Mouse (Mus musculus) forebrain, embryonic 10.5 days (tissue): ENCODE results near the gene Mmp1b. TPM values are rescaled to one million over a fixed set of nuclear protein-coding genes. Genes with fewer than 3 reads are reported as not detected.
"Not testable (repeated sequence)": the region's sequence is repeated elsewhere in the genome, so short reads cannot be mapped to it uniquely, and the experiment has no call there.

Source experiments
- DNase-seq: peaks from one replicate; pipeline ENCODE4 v3.0.0-alpha.2; 2017; ENCODE audit warnings: low spot score; ENCODE audit errors: extremely low spot score
- H3K27ac ChIP-seq: fragments of 300-500 bp; sonication (generic); 2 replicates; pipeline ENCODE4 v1.5.1; 2016; ENCODE audit warnings: mild to moderate bottlenecking
- H3K27me3 ChIP-seq: fragments of 300-500 bp; sonication (generic); 2 replicates; pipeline ENCODE4 v1.6.1; 2016; ENCODE audit warnings: mild to moderate bottlenecking; ENCODE audit not compliant: poor library complexity, severe bottlenecking
- H3K36me3 ChIP-seq: fragments of 300-500 bp; sonication (generic); replicated peaks from 2 replicates; pipeline ENCODE4 v1.6.1; 2016; ENCODE audit warnings: mild to moderate bottlenecking, moderate library complexity
- H3K4me1 ChIP-seq: fragments of 300-500 bp; sonication (generic); 2 replicates; pipeline ENCODE4 v1.6.1; 2016
- H3K4me3 ChIP-seq: fragments of 300-500 bp; sonication (generic); 2 replicates; pipeline ENCODE4 v1.5.1; 2016; ENCODE audit warnings: mild to moderate bottlenecking, moderate library complexity
- H3K9me3 ChIP-seq: fragments of 300-500 bp; sonication (generic); 2 replicates; pipeline ENCODE4 v1.6.1; 2016; ENCODE audit warnings: mild to moderate bottlenecking, moderate library complexity
- WGBS: fragments of 180-500 bp; shearing (Covaris S2); methylation state at CpG from one replicate; pipeline ENCODE4 v1.1.7; 2016; 5-methylcytosine and 5-hydroxymethylcytosine counted together
- polyA plus RNA-seq: library from polyadenylated mRNA; unstranded; fragments of >200 nt; fragmentation: Nextera tagmentation; extraction: Ambion mirVana; gene quantifications from 2 replicates; pipeline ENCODE4 v1.2.1, GENCODE M21; 2016

The Mmp1b gene
- polyA plus RNA-seq: not detected in 2 replicates

DNA sequence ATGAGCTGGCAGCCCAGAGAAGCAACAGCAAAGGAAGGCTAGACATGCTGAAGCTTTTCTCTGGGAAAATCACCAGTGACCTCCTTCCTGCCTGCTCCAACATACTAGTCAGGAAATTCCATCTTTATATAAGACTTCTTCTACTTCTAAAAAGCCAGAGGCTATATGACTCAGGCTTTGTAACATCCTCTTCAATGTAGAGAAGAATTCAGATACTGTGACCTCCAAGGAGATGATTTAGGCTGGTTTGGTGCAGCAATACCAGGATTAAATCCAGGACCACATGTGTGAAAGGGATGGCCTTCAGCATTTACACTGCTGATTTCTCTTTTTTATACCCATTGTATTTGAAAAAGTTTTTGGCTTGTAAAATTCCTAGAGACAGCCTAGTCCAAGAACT is at the start of gene Mmp1b:
TSS of gene Mmp1b (minus strand) at position 101 of the 400 bp plus-strand sequence.
- H3K36me3 ChIP-seq: no peaks in the 10 kb centered on the region
- H3K9me3 ChIP-seq: peaks cover 8% of the 10 kb centered on the region
- H3K27me3 ChIP-seq: no peaks in the 10 kb centered on the region
- no peak within 1 kb of the TSS for H3K4me3 ChIP-seq
- no peak for DNase-seq
- H3K27ac ChIP-seq: no peak within 1 kb of the TSS
- no peaks in the 10 kb centered on the region for H3K4me1 ChIP-seq

DNA sequence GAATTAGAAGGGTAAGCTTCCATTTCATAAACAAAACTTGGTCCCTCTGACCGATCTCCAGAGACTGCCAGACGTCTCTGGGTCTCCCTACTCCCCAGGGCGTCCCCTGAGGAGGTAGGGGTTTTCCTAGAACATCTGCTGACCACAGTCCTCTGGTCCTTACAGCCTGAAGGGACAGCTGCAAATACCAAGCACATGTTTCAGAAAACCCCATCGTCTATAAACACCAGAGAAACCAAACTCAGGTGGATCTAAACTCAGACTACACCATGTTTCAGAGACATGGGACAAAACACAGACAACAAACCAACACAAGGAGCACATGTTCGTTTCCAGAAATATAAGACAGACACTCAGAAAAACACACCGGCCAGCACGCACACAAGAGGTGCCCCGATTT is 8.7 kb upstream of the Mmp1b start:
- not testable (repeated sequence) for H3K36me3 ChIP-seq, H3K4me3 ChIP-seq, DNase-seq, H3K27me3 ChIP-seq, H3K9me3 ChIP-seq, H3K27ac ChIP-seq, H3K4me1 ChIP-seq
- 90% methylated on average over 8 of the region's 8 CpGs for WGBS

DNA sequence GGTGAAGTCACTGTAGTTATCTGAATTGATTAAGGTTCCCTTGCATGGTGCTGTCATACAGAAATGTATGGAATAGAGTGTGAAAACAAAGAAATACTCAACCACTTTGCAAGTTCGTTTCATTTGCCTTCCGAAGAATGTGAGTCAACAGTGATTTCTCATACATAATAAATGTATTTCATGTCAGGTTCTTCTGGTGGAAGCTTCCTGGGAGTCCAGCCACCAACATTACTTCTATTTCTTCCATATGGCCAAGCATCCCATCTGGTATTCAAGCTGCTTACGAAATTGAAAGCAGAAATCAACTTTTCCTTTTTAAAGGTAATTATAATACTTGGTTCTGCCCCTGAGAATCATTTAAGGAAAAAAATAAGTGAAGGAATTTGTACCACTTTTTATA is 33.3 kb downstream of the Mmp1b start:
- H3K4me1 ChIP-seq: no peaks in the 10 kb centered on the region
- H3K36me3 ChIP-seq: no peaks in the 10 kb centered on the region
- no peaks in the 10 kb centered on the region for H3K27me3 ChIP-seq
- H3K9me3 ChIP-seq: no peaks in the 10 kb centered on the region
- WGBS: 92% methylated on average over 3 of the region's 3 CpGs
- no peak overlapping the region for H3K27ac ChIP-seq
- DNase-seq: no peak
- H3K4me3 ChIP-seq: no peak overlapping the region

DNA sequence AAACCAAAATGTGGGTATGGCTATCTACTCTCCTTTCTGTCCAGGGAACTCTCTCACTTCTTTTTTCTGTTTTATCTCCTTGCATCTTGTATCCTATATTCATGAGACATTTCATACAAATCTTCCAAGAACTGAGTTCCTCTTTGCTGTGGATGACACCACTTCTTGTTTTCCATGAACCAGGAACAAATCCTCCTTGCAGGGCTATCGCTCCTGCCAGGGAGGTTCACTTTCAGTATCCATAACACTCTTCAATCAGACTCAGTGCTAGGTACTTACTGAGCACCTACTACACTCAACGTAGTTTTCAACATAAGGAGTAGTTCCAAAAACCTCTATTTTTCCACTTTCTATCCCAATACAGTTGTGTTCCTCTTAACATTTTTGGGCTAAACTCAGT is 42.3 kb downstream of the Mmp1b start:
- Histone ChIP-seq H3K27me3 (no peaks in the 10 kb centered on the region), H3K36me3 (no peaks in the 10 kb centered on the region), H3K27ac (no peak overlapping the region), H3K4me1 (no peaks in the 10 kb centered on the region), H3K9me3 (no peaks in the 10 kb centered on the region), H3K4me3 (no peak overlapping the region)
- DNase-seq: no peak
- 93% methylated on average over 2 of the region's 2 CpGs for WGBS

DNA sequence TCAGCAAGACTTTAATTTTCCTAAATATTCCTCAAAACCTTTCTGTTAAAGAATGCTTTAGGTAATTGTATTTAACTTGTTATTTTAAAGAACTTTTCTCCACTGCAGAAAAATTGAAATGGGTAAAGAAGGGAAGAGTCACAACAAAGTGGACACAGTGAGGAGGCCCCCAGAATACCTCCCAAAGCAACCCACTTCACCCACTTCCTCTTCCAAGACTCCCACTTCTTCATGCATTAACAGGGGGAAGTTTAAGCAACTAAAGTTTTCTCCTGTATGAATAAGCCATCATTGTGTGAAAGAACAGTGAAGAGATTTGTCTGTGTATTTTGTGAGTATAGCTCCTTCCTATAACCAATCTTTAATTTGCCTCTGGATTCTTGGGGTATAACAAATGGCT is 43.7 kb downstream of the Mmp1b start, which contains the start of gene Mmp12:
TSS of gene Mmp12 (plus strand) at position 275 of the 400 bp plus-strand sequence.
- H3K36me3 ChIP-seq: no peaks in the 10 kb centered on the region
- DNase-seq: no peak
- no peaks in the 10 kb centered on the region for H3K9me3 ChIP-seq
- H3K27me3 ChIP-seq: no peaks in the 10 kb centered on the region
- no peak within 1 kb of the TSS for H3K27ac ChIP-seq
- H3K4me1 ChIP-seq: no peaks in the 10 kb centered on the region
- H3K4me3 ChIP-seq: no peak within 1 kb of the TSS

DNA sequence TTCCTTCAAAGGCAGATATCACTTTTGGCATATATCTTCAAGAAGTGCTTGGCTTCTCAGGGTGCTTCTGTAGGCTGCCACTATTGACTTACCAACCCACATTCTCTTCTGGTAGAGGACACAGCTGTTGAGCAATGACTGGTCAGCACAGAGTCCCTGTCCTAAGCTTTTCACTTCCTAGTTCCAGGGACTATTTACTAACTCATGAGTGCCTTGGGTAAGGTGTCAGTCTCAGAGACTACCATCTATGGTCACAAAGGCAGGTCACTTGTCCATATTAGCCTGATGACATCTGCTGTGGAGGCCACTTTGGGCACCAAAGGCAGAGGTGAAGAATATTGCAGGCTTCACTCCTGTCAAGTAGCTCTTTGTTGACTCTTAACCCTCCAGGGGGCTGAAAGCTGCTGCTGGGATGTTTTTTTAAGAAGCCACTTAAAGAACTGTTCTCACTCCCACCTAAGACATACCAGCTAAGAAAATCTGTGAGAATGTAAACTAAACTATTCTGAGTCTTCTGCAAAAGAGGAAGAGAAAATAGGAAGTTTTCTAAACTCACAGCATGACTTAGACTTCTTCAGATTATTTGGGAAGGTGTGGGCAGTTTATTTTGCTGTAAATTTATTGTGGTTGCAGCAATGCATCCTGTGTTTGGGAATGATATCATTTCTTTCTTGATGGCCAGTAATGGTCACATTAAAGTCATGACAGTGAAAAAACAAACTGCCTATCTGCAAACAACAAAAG is 50.9 kb downstream of the Mmp1b start:
- no peaks in the 10 kb centered on the region for H3K27me3 ChIP-seq
- no peaks in the 10 kb centered on the region for H3K4me1 ChIP-seq
- DNase-seq: no peak
- H3K9me3 ChIP-seq: no peaks in the 10 kb centered on the region
- no peaks in the 10 kb centered on the region for H3K36me3 ChIP-seq
- no peak overlapping the region for H3K4me3 ChIP-seq
- H3K27ac ChIP-seq: no peak overlapping the region

DNA sequence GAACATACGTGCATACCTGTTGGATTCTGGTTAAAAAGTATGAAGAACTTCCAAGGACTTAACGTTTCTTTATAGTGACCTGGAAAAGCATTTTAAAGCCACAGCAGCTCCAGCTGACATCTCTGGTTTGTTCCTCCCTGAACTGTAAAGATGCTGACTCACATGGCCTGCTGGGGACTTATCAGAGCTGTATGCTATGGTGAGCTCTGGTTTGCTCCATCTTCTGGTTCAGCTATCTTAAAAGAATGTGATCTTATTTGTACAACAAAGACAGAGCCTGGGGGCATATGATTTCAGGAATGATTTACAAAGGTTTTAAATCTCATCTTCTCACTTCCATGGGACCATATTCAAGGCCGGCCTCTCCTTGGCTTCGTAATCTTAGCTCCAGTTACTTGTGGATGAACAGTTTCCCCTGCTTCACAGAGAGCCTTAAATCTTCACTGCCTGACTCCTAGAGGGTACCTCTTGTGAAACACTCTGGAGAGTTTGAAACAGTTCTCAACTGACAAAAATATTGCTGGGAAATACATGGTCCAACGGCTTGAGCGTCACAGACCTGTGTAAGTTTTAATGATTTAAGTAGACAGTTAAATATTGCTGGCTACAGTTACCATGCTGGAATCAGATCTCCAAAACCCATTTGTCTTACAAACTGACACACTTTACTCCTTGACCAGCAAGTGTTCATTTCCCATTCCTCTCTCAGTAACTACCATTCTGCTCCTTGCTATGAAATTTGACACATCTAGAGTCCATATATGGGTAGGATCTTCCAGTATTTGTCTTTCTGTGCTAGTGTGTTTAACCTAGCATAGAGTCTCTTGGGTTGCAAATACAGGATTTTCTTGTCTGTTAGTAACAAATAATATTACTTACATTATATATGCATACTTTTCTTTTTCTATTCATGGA is 51.8 kb downstream of the Mmp1b start:
- DNase-seq: no peak
- H3K27me3 ChIP-seq: no peaks in the 10 kb centered on the region
- H3K4me1 ChIP-seq: no peaks in the 10 kb centered on the region
- no peak overlapping the region for H3K27ac ChIP-seq
- no peaks in the 10 kb centered on the region for H3K9me3 ChIP-seq
- H3K36me3 ChIP-seq: no peaks in the 10 kb centered on the region
- 90% methylated on average over 5 of the region's 6 CpGs for WGBS
- H3K4me3 ChIP-seq: no peak overlapping the region

DNA sequence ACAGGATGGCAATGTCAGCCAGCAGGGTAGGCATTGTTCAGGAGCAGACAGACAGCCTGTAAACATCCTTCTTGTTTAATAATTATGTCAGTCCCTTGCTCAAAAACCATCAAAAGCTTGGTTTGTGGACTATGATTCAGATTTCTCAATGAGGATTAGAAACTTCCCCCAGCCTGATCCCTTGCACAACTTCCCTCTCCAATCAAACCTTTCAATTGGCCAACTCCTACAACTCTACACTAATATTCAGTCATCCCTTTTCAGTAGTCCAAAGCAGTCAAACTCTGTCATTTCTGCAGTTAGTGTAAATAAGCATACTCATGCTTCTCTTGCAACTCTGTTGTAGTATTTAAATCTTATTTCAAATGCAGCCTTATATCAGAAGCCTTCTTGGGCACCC is 56.0 kb downstream of the Mmp1b start:
- no peaks in the 10 kb centered on the region for H3K36me3 ChIP-seq
- DNase-seq: no peak
- H3K27me3 ChIP-seq: no peaks in the 10 kb centered on the region
- no peaks in the 10 kb centered on the region for H3K9me3 ChIP-seq
- no peak overlapping the region for H3K27ac ChIP-seq
- H3K4me3 ChIP-seq: no peak overlapping the region
- no peaks in the 10 kb centered on the region for H3K4me1 ChIP-seq

Other genes with a start within 250 kb of the Mmp1b start
- gene Dync2h1, start 203.6 kb downstream of the Mmp1b start, polyA plus RNA-seq: 25.7 and 27.9 TPM in 2 replicates
- gene Dcun1d5, start 203.5 kb downstream of the Mmp1b start, polyA plus RNA-seq: 115 and 121 TPM in 2 replicates
- not detected in 2 replicates for gene Mmp13, start 115.5 kb downstream of the Mmp1b start, polyA plus RNA-seq
- not detected in 2 replicates for gene Mmp12, start 43.7 kb downstream of the Mmp1b start, polyA plus RNA-seq
- not detected in 2 replicates for gene Mmp3, start 57.8 kb upstream of the Mmp1b start, polyA plus RNA-seq
- not detected in 2 replicates for gene Mmp10, start 114.3 kb upstream of the Mmp1b start, polyA plus RNA-seq
- gene Mmp8, start 170.4 kb upstream of the Mmp1b start, polyA plus RNA-seq: 0.15 TPM in 1 of 2 replicates, not detected in the other
- gene Mmp27, start 183.3 kb upstream of the Mmp1b start, polyA plus RNA-seq: not detected in 2 replicates
- gene Mmp20, start 240.2 kb upstream of the Mmp1b start, polyA plus RNA-seq: not detected in 2 replicates